Mouse (Mus musculus) kidney, embryonic 16.5 days (tissue): ENCODE measurements around the gene Tspan31. TPM values are rescaled to one million over a fixed set of nuclear protein-coding genes. Genes with fewer than 3 reads are reported as not detected.
"Not testable (repeated sequence)": the region's sequence is repeated elsewhere in the genome, so short reads cannot be mapped to it uniquely, and the experiment has no call there.

Experiments used
- ATAC-seq: fragments of 200-750 bp; cut with Nextera tagmentation; 2 replicates; pipeline ENCODE4 v1.8.0; 2017; ENCODE audit warnings: moderate TSS enrichment; ENCODE audit not compliant: low FRiP score, low TSS enrichment
- H3K27ac ChIP-seq: fragments of 300-500 bp; sonication (generic); 2 replicates; pipeline ENCODE4 v1.5.1; 2014; ENCODE audit warnings: low read length
- H3K27me3 ChIP-seq: fragments of 300-500 bp; sonication (generic); 2 replicates; pipeline ENCODE4 v1.6.1; 2014; ENCODE audit warnings: low read length, control low read depth, mixed read lengths; ENCODE audit not compliant: insufficient read depth
- H3K36me3 ChIP-seq: fragments of 300-500 bp; sonication (generic); 2 replicates; pipeline ENCODE4 v1.6.1; 2014; ENCODE audit warnings: low read length, control low read depth, mixed read lengths; ENCODE audit not compliant: insufficient read depth
- H3K4me1 ChIP-seq: fragments of 300-500 bp; sonication (generic); 2 replicates; pipeline ENCODE4 v1.6.1; 2014; ENCODE audit warnings: low read length, control low read depth, mixed read lengths; ENCODE audit not compliant: insufficient read depth
- H3K4me2 ChIP-seq: fragments of 300-500 bp; sonication (generic); replicated peaks from 2 replicates; pipeline ENCODE4 v1.6.1; 2014; ENCODE audit warnings: low read depth, low read length
- H3K4me3 ChIP-seq: fragments of 300-500 bp; sonication (generic); 2 replicates; pipeline ENCODE4 v1.5.1; 2014; ENCODE audit warnings: mild to moderate bottlenecking, low read length
- H3K9ac ChIP-seq: fragments of 300-500 bp; sonication (generic); replicated peaks from 2 replicates; pipeline ENCODE4 v1.6.1; 2014; ENCODE audit warnings: low read length
- H3K9me3 ChIP-seq: fragments of 300-500 bp; sonication (generic); 2 replicates; pipeline ENCODE4 v1.6.1; 2016; ENCODE audit warnings: low read length, control low read depth
- WGBS: fragments of 180-500 bp; shearing (Covaris S2); extraction: QIAGEN DNeasy Blood & Tissue Kit; methylation state at CpG from one replicate; pipeline ENCODE4 v1.1.7; 2014; 5-methylcytosine and 5-hydroxymethylcytosine counted together
- polyA plus RNA-seq: library from polyadenylated mRNA; unstranded; fragments of >200 nt; fragmentation: Nextera tagmentation; extraction: Ambion mirVana; gene quantifications from 2 replicates; pipeline ENCODE4 v1.2.1, GENCODE M21; 2015

Gene Tspan31
- polyA plus RNA-seq, 1 experiment from 2014 or later, result 205 TPM

GRCm38 (mm10) chr10:127069281-127070189 is 529 bp downstream of the Tspan31 start:
- Histone ChIP-seq H3K27me3 (no peaks in the 10 kb centered on the region), H3K4me3 (peak overlapping the region; percentile 75), H3K4me1 (peaks cover 30% of the 10 kb centered on the region), H3K4me2 (peak overlapping the region; percentile 82), H3K9me3 (no peaks in the 10 kb centered on the region), H3K36me3 (peaks cover 37% of the 10 kb centered on the region), H3K27ac (peak overlapping the region; percentile 96), H3K9ac (peak overlapping the region; percentile 82)
- 5% methylated on average over 30 of the region's 30 CpGs for WGBS
- ATAC-seq, result peak; percentile 64

- H3K9ac ChIP-seq, result peak overlapping the region; percentile 82
- peaks cover 30% of the 10 kb centered on the region for H3K4me1 ChIP-seq
- H3K36me3 ChIP-seq, result peaks cover 37% of the 10 kb centered on the region
- peak overlapping the region; percentile 75 for H3K4me3 ChIP-seq
- H3K9me3 ChIP-seq, result no peaks in the 10 kb centered on the region
- H3K27me3 ChIP-seq, result no peaks in the 10 kb centered on the region
- H3K4me2 ChIP-seq, result peak overlapping the region; percentile 82
- peak overlapping the region; percentile 96; the same call in 1 of the 2 replicates for H3K27ac ChIP-seq
- ATAC-seq, result no peak
- WGBS, result 72% methylated on average over 9 of the region's 9 CpGs
Measured at GRCm38 (mm10) chr10:127068360-127069038, 1.6 kb downstream of the Tspan31 start.

GRCm38 (mm10) chr10:127066519-127067018 is 3.5 kb downstream of the Tspan31 start:
- Histone ChIP-seq H3K4me3 (no peak overlapping the region), H3K36me3 (peaks cover 37% of the 10 kb centered on the region), H3K9ac (no peak overlapping the region), H3K9me3 (no peaks in the 10 kb centered on the region), H3K27me3 (no peaks in the 10 kb centered on the region; the same call in 1 of the 2 replicates), H3K4me1 (peaks cover 37% of the 10 kb centered on the region), H3K27ac (no peak overlapping the region), H3K4me2 (no peak overlapping the region)
- ATAC-seq, result no peak
- WGBS, result 90% methylated on average over 14 of the region's 14 CpGs

GRCm38 (mm10) chr10:127065981-127066380 is 4.1 kb downstream of the Tspan31 start:
- H3K27me3 ChIP-seq, result no peaks in the 10 kb centered on the region; the same call in 1 of the 2 replicates
- WGBS, result 89% methylated on average over 9 of the region's 9 CpGs
- H3K9ac ChIP-seq, result no peak overlapping the region
- no peak for ATAC-seq
- H3K27ac ChIP-seq, result no peak overlapping the region
- H3K4me2 ChIP-seq, result no peak overlapping the region
- H3K9me3 ChIP-seq, result no peaks in the 10 kb centered on the region
- no peak overlapping the region for H3K4me3 ChIP-seq
- H3K4me1 ChIP-seq, result peaks cover 33% of the 10 kb centered on the region
- H3K36me3 ChIP-seq, result peaks cover 37% of the 10 kb centered on the region

- WGBS, result 10% methylated on average over 37 of the region's 37 CpGs
Measured at GRCm38 (mm10) chr10:127063913-127064870, 5.9 kb downstream of the Tspan31 start.

GRCm38 (mm10) chr10:127063239-127063872 is 6.7 kb downstream of the Tspan31 start, which contains the start of gene Cdk4:
Cdk4 (plus strand) TSS chr10:127063534.
- H3K9ac ChIP-seq, result peak within 1 kb of the TSS; percentile 96
- H3K4me3 ChIP-seq, result peak within 1 kb of the TSS; percentile 78
- peaks cover 34% of the 10 kb centered on the region for H3K4me1 ChIP-seq
- H3K27me3 ChIP-seq, result peaks cover 10% of the 10 kb centered on the region; the same call in 1 of the 2 replicates
- peak within 1 kb of the TSS; percentile 83 for H3K27ac ChIP-seq
- H3K36me3 ChIP-seq, result peaks cover 36% of the 10 kb centered on the region
- H3K9me3 ChIP-seq, result no peaks in the 10 kb centered on the region
- under 1% methylated on average over 45 of the region's 46 CpGs for WGBS
- peak within 1 kb of the TSS; percentile 72 for H3K4me2 ChIP-seq
- peak; percentile 92 for ATAC-seq

More at GRCm38 (mm10) chr10:127063913-127064870, 5.9 kb downstream of the Tspan31 start:
- H3K27ac ChIP-seq, result peak overlapping the region; percentile 83
- H3K4me3 ChIP-seq, result peak overlapping the region; percentile 78
- peaks cover 37% of the 10 kb centered on the region for H3K36me3 ChIP-seq
- H3K4me2 ChIP-seq, result peak overlapping the region; percentile 72
- ATAC-seq, result no peak; the same call in 1 of the 2 replicates
- H3K9ac ChIP-seq, result peak overlapping the region; percentile 96
- H3K27me3 ChIP-seq, result peaks cover 7% of the 10 kb centered on the region; the same call in 1 of the 2 replicates
- H3K4me1 ChIP-seq, result peaks cover 34% of the 10 kb centered on the region
- no peaks in the 10 kb centered on the region for H3K9me3 ChIP-seq

GRCm38 (mm10) chr10:127062503-127062902 is 7.6 kb downstream of the Tspan31 start:
- Histone ChIP-seq H3K27ac (no peak overlapping the region), H3K9ac (no peak overlapping the region), H3K4me1 (peaks cover 29% of the 10 kb centered on the region), H3K9me3 (no peaks in the 10 kb centered on the region), H3K27me3 (peaks cover 11% of the 10 kb centered on the region; the same call in 1 of the 2 replicates), H3K36me3 (peaks cover 29% of the 10 kb centered on the region), H3K4me2 (no peak overlapping the region), H3K4me3 (no peak overlapping the region)
- 74% methylated on average over 5 of the region's 5 CpGs for WGBS
- ATAC-seq, result no peak

- H3K27ac ChIP-seq, ATAC-seq, H3K4me3 ChIP-seq, H3K9ac ChIP-seq, H3K4me2 ChIP-seq, H3K9me3 ChIP-seq: not testable (repeated sequence)
- WGBS, result 88% methylated on average over 4 of the region's 4 CpGs
- Histone ChIP-seq H3K4me1 (peaks cover 29% of the 10 kb centered on the region), H3K27me3 (peaks cover 11% of the 10 kb centered on the region; the same call in 1 of the 2 replicates), H3K36me3 (peaks cover 29% of the 10 kb centered on the region)
Measured at GRCm38 (mm10) chr10:127062101-127062500, 8.0 kb downstream of the Tspan31 start.
